Mouse (Mus musculus) kidney, embryonic 16.5 days (tissue): ENCODE results near the gene Doxl2. TPM values are rescaled to one million over a fixed set of nuclear protein-coding genes. Genes with fewer than 3 reads are reported as not detected.

ENCODE experiments used
- ATAC-seq: fragments of 200-750 bp; cut with Nextera tagmentation; 2 replicates; pipeline ENCODE4 v1.8.0; 2017; ENCODE audit warnings: moderate TSS enrichment; ENCODE audit not compliant: low FRiP score, low TSS enrichment
- H3K27ac ChIP-seq: fragments of 300-500 bp; sonication (generic); 2 replicates; pipeline ENCODE4 v1.5.1; 2014; ENCODE audit warnings: low read length
- H3K27me3 ChIP-seq: fragments of 300-500 bp; sonication (generic); 2 replicates; pipeline ENCODE4 v1.6.1; 2014; ENCODE audit warnings: low read length, control low read depth, mixed read lengths; ENCODE audit not compliant: insufficient read depth
- H3K36me3 ChIP-seq: fragments of 300-500 bp; sonication (generic); 2 replicates; pipeline ENCODE4 v1.6.1; 2014; ENCODE audit warnings: low read length, control low read depth, mixed read lengths; ENCODE audit not compliant: insufficient read depth
- H3K4me1 ChIP-seq: fragments of 300-500 bp; sonication (generic); 2 replicates; pipeline ENCODE4 v1.6.1; 2014; ENCODE audit warnings: low read length, control low read depth, mixed read lengths; ENCODE audit not compliant: insufficient read depth
- H3K4me2 ChIP-seq: fragments of 300-500 bp; sonication (generic); replicated peaks from 2 replicates; pipeline ENCODE4 v1.6.1; 2014; ENCODE audit warnings: low read depth, low read length
- H3K4me3 ChIP-seq: fragments of 300-500 bp; sonication (generic); 2 replicates; pipeline ENCODE4 v1.5.1; 2014; ENCODE audit warnings: mild to moderate bottlenecking, low read length
- H3K9ac ChIP-seq: fragments of 300-500 bp; sonication (generic); replicated peaks from 2 replicates; pipeline ENCODE4 v1.6.1; 2014; ENCODE audit warnings: low read length
- H3K9me3 ChIP-seq: fragments of 300-500 bp; sonication (generic); 2 replicates; pipeline ENCODE4 v1.6.1; 2016; ENCODE audit warnings: low read length, control low read depth
- WGBS: fragments of 180-500 bp; shearing (Covaris S2); extraction: QIAGEN DNeasy Blood & Tissue Kit; methylation state at CpG from one replicate; pipeline ENCODE4 v1.1.7; 2014; 5-methylcytosine and 5-hydroxymethylcytosine counted together
- polyA plus RNA-seq: library from polyadenylated mRNA; unstranded; fragments of >200 nt; fragmentation: Nextera tagmentation; extraction: Ambion mirVana; gene quantifications from 2 replicates; pipeline ENCODE4 v1.2.1, GENCODE M21; 2015

Gene Doxl2
- not detected in 2 replicates for polyA plus RNA-seq

- Histone ChIP-seq H3K4me1 (no peaks in the 10 kb centered on the region), H3K4me2 (no peak within 1 kb of the TSS), H3K27ac (no peak within 1 kb of the TSS), H3K9me3 (no peaks in the 10 kb centered on the region), H3K4me3 (no peak within 1 kb of the TSS), H3K27me3 (no peaks in the 10 kb centered on the region), H3K36me3 (no peaks in the 10 kb centered on the region), H3K9ac (no peak within 1 kb of the TSS)
- ATAC-seq = no peak
- WGBS = 85% methylated on average over 2 of the region's 2 CpGs
These were observed at the start of gene Doxl2 for GRCm38 (mm10) chr6:48974663-48975062. Gene Doxl2 (plus strand): TSS chr6:48974963.

- Histone ChIP-seq H3K27me3 (no peaks in the 10 kb centered on the region), H3K9ac (no peak within 1 kb of the TSS), H3K36me3 (no peaks in the 10 kb centered on the region), H3K4me3 (no peak within 1 kb of the TSS), H3K4me1 (no peaks in the 10 kb centered on the region), H3K9me3 (no peaks in the 10 kb centered on the region), H3K4me2 (no peak within 1 kb of the TSS), H3K27ac (no peak within 1 kb of the TSS)
- WGBS = 90% methylated on average over 5 of the region's 5 CpGs
- no peak for ATAC-seq
These were observed 45.2 kb upstream of the Doxl2 start, which contains the start of gene 1600015I10Rik for GRCm38 (mm10) chr6:48929595-48929994. Gene 1600015I10Rik (plus strand): TSS chr6:48929895.

GRCm38 (mm10) chr6:48949596-48949995 is 25.2 kb upstream of the Doxl2 start:
- H3K4me1 ChIP-seq = no peaks in the 10 kb centered on the region
- no peaks in the 10 kb centered on the region for H3K36me3 ChIP-seq
- H3K4me3 ChIP-seq = no peak overlapping the region
- H3K9ac ChIP-seq = no peak overlapping the region
- ATAC-seq = no peak
- 70% methylated on average over 2 of the region's 2 CpGs for WGBS
- H3K27me3 ChIP-seq = no peaks in the 10 kb centered on the region
- no peak overlapping the region for H3K4me2 ChIP-seq
- peaks cover 1% of the 10 kb centered on the region; the same call in 1 of the 2 replicates for H3K9me3 ChIP-seq
- H3K27ac ChIP-seq = no peak overlapping the region

- Histone ChIP-seq H3K4me1 (no peaks in the 10 kb centered on the region), H3K27ac (no peak overlapping the region), H3K4me2 (no peak overlapping the region), H3K27me3 (no peaks in the 10 kb centered on the region), H3K36me3 (no peaks in the 10 kb centered on the region), H3K4me3 (no peak overlapping the region), H3K9ac (no peak overlapping the region), H3K9me3 (no peaks in the 10 kb centered on the region)
- ATAC-seq = no peak
- 91% methylated on average over 5 of the region's 5 CpGs for WGBS
These were observed 24.1 kb upstream of the Doxl2 start for GRCm38 (mm10) chr6:48950676-48951075.

- no peaks in the 10 kb centered on the region for H3K4me1 ChIP-seq
- H3K27ac ChIP-seq = no peak overlapping the region
- no peaks in the 10 kb centered on the region for H3K27me3 ChIP-seq
- no peaks in the 10 kb centered on the region for H3K9me3 ChIP-seq
- 92% methylated on average over 6 of the region's 6 CpGs for WGBS
- H3K4me3 ChIP-seq = no peak overlapping the region
- no peak for ATAC-seq
- no peak overlapping the region for H3K9ac ChIP-seq
- H3K4me2 ChIP-seq = no peak overlapping the region
- no peaks in the 10 kb centered on the region for H3K36me3 ChIP-seq
These were observed 23.1 kb upstream of the Doxl2 start for GRCm38 (mm10) chr6:48951630-48952029.

- H3K4me2 ChIP-seq = no peak overlapping the region
- no peak for ATAC-seq
- no peak overlapping the region for H3K27ac ChIP-seq
- no peak overlapping the region for H3K4me3 ChIP-seq
- no peaks in the 10 kb centered on the region for H3K4me1 ChIP-seq
- H3K27me3 ChIP-seq = no peaks in the 10 kb centered on the region
- no peak overlapping the region for H3K9ac ChIP-seq
- 86% methylated on average over 5 of the region's 5 CpGs for WGBS
- no peaks in the 10 kb centered on the region for H3K36me3 ChIP-seq
- H3K9me3 ChIP-seq = no peaks in the 10 kb centered on the region
These were observed 21.5 kb upstream of the Doxl2 start for GRCm38 (mm10) chr6:48953220-48953619.

GRCm38 (mm10) chr6:48954211-48954610 is 20.6 kb upstream of the Doxl2 start:
- H3K4me2 ChIP-seq = no peak overlapping the region
- H3K27ac ChIP-seq = no peak overlapping the region
- H3K4me3 ChIP-seq = no peak overlapping the region
- ATAC-seq = no peak; the same call in 1 of the 2 replicates
- no peaks in the 10 kb centered on the region for H3K4me1 ChIP-seq
- H3K27me3 ChIP-seq = no peaks in the 10 kb centered on the region
- H3K36me3 ChIP-seq = no peaks in the 10 kb centered on the region
- H3K9ac ChIP-seq = no peak overlapping the region
- 89% methylated on average over 5 of the region's 5 CpGs for WGBS
- H3K9me3 ChIP-seq = no peaks in the 10 kb centered on the region

- no peak overlapping the region for H3K9ac ChIP-seq
- H3K27ac ChIP-seq = no peak overlapping the region
- H3K36me3 ChIP-seq = no peaks in the 10 kb centered on the region
- WGBS = 29% methylated on average over 1 of the region's 1 CpGs
- no peaks in the 10 kb centered on the region for H3K9me3 ChIP-seq
- H3K27me3 ChIP-seq = no peaks in the 10 kb centered on the region
- 0 out of 2 replicates have a peak, but pooled peaks have one; percentile 57 for ATAC-seq
- H3K4me3 ChIP-seq = no peak overlapping the region
- H3K4me2 ChIP-seq = no peak overlapping the region
- no peaks in the 10 kb centered on the region for H3K4me1 ChIP-seq
These were observed 19.8 kb upstream of the Doxl2 start for GRCm38 (mm10) chr6:48954946-48955345.

- no peaks in the 10 kb centered on the region for H3K36me3 ChIP-seq
- no peaks in the 10 kb centered on the region for H3K4me1 ChIP-seq
- no peaks in the 10 kb centered on the region for H3K27me3 ChIP-seq
- no peak overlapping the region for H3K9ac ChIP-seq
- no peak overlapping the region for H3K27ac ChIP-seq
- WGBS = 73% methylated on average over 4 of the region's 4 CpGs
- no peak overlapping the region for H3K4me3 ChIP-seq
- H3K9me3 ChIP-seq = no peaks in the 10 kb centered on the region
- H3K4me2 ChIP-seq = no peak overlapping the region
- ATAC-seq = no peak
These were observed 18.0 kb upstream of the Doxl2 start for GRCm38 (mm10) chr6:48956785-48957184.

- Histone ChIP-seq H3K9ac (no peak overlapping the region), H3K4me3 (no peak overlapping the region), H3K27me3 (no peaks in the 10 kb centered on the region), H3K36me3 (no peaks in the 10 kb centered on the region), H3K9me3 (no peaks in the 10 kb centered on the region), H3K4me2 (no peak overlapping the region), H3K4me1 (no peaks in the 10 kb centered on the region), H3K27ac (no peak overlapping the region)
- 67% methylated on average over 1 of the region's 1 CpGs for WGBS
- ATAC-seq = no peak
These were observed 16.7 kb upstream of the Doxl2 start for GRCm38 (mm10) chr6:48958053-48958452.
